Mouse (Mus musculus) liver, adult (tissue): ENCODE data around the gene Trappc3.
A peak's percentile ranks its signal among the peaks of the same experiment; 100 is the strongest.

Source experiments
- GATA4 ChIP-seq: IDR thresholded peaks from 2 replicates; pipeline ENCODE4 v1.6.1; 2014; ENCODE audit warnings: mild to moderate bottlenecking, low read length; ENCODE audit not compliant: insufficient replicate concordance

Trappc3 gene

DNA sequence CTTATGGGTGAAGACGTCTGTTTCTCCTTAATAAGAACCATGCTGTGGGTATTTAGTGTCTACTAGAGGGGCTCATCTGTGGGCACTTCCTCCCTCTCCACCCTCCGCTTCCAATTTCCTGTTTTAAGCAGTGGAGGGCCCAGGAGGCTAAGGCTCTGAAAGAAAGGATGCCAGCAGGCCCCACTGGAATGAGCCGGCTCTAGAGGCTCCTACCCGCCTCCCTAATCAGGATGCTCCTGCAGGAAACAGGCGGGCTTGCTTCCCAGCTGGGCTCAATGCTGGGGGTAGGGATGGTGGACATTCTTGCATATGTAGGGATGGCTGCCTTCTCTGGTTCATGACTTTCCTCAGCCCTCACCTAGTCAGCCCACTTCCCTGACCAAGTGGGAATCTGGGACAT is 51.1 kb downstream of the Trappc3 start:
- no peak for TF ChIP-seq GATA4

- no peak for TF ChIP-seq GATA4
These were observed 52.3 kb downstream of the Trappc3 start for GRCm38 (mm10) chr4:126314393-126314792.

- no peak for TF ChIP-seq GATA4
These were observed 53.8 kb downstream of the Trappc3 start for GRCm38 (mm10) chr4:126315931-126316330.

DNA sequence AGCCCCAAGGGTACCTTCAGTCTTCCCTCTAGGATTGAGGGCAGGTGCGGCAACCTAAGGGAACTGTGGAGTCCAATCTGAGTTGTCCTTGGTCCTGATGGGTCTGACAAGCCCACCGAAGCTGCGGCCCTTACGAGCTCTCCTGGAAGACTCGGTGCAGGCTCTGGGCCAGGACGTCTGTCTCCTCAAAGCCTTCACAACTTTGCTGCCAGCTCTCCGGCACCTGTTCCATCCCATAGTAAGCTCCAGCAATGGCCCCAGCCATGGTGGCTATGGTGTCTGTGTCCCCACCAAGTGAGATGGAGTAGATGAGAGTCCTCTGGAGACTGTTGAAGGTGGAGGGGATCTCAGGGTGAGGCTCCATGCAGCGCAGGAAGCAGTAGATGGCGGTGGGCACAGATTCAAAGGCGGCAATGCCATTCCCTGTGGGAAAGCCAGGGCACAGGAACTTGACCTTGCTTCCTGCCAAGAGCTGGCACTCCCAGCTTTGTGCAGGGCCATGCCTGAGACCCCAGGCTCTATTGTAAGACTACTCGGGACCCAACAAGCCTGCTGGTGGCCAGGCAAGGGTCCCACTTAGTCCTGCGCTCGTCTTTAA is 54.4 kb downstream of the Trappc3 start:
- no peak for TF ChIP-seq GATA4

GRCm38 (mm10) chr4:126319806-126320205 is 57.7 kb downstream of the Trappc3 start:
- TF ChIP-seq GATA4 = no peak

GRCm38 (mm10) chr4:126321111-126321853 is 59.2 kb downstream of the Trappc3 start, which contains the start of gene Adprhl2:
Adprhl2 (minus strand) TSS chr4:126321703.
- TF ChIP-seq GATA4 = peak; percentile 33; the same call in 1 of the 2 replicates

DNA sequence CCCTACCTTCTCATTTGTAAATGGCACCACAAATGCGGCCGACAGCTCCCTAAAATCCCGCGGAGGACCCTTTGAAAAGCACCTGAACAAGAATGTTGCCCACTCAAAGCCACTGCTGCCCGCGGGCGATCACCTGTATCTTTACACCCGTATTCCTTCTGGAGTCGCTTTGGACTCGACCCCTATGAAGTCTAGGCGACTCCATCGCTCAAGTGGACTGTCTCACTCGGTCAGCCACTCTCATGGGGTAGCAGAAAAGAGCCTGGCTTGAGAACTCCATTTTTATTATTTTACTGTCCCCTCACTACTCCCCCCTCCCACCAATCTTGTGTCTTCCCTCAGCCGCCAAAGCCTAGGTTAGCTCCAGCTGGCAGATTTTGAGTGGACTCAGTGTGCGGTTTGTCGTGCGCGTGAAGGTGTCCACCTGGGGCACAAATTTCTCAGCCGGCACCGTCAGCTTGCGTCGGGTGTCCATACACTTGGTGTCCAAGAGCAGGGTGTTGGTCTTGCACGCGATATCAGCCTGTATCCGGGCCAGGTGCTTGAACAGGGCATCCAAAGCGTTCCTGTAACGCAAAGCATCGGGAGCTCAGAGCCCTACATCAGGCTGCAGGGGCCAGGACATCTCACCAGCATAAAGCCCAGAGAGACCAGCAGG is 59.9 kb downstream of the Trappc3 start:
- no peak for TF ChIP-seq GATA4

GRCm38 (mm10) chr4:126322646-126323045 is 60.5 kb downstream of the Trappc3 start:
- TF ChIP-seq GATA4 = no peak

- no peak for TF ChIP-seq GATA4
These were observed 62.7 kb downstream of the Trappc3 start for GRCm38 (mm10) chr4:126324861-126325260.

DNA sequence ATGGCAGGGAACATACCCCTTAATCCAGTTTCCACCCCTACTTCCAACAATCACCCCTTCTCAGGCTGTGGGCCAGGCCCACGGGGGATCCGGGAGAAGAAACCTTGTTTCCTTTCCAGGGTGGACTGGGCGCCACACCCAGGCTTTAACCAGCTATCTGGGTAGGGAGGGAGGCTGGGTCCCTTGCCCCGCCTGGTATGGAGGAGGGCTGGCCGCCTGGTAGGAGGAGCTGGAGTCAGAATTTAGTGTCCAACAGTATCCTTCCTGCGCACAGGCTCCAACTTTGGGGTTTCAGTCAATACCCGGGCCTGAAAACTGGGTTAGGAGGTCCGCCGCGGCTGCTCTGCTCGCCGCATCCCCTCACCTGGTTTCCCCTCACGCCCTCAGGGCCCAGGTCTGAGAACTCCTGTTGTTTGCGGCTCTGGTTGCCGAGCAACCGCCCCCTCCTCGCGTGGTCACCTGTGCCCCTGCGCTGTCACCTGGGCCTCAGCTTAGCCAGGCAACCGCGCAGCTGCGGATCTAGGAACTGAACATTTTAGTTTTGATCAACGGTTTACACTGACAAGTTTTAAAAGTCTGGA is 63.2 kb downstream of the Trappc3 start, which contains the start of gene Tekt2:
Gene Tekt2 (minus strand): TSS at position 408 of the 581 bp plus-strand sequence.
- TF ChIP-seq GATA4 = no peak
